13 mouse cellular contexts compared by ENCODE assay signal in genomic region chr5:101937362-101937761, GRCm38 (mm10).
DNase-seq lines count a peak whose midpoint lies in the region; ATAC-seq and TF ChIP-seq lines count a peak whose summit lies in the region.
"Had no signal": no experiment of that assay in that cellular context is flagged by ENCODE, and none has a peak within 500 bp of the region (broad histone marks: within the 10 kb centered on the region; RNA-seq: fewer than 3 reads in every experiment).

No protein-coding gene starts in this region.

- peaks cover 1% of the 10 kb centered on the region; the same call in 1 of the 2 replicates for H3K36me3 ChIP-seq in kidney, adult 2 months (ENCODE audit: control insufficient read depth, insufficient read depth, low read length)
- H3K36me3 ChIP-seq in kidney, embryonic 16.5 days (ENCODE audit: insufficient read depth, low read length), result peaks cover 56% of the 10 kb centered on the region
- peaks cover 24% of the 10 kb centered on the region; the same call in 1 of the 2 replicates for H3K36me3 ChIP-seq in stomach, embryonic 15.5 days

- peak; percentile 36 for DNase-seq in kidney, adult 2 months
- DNase-seq in brain, adult 2 months (ENCODE audit: low read depth, low spot score), result peak; percentile 61
- DNase-seq in lung, adult 18-20 months, result peak; percentile 43 to 73
- DNase-seq in layer of hippocampus, adult 9-10 months (ENCODE audit: low spot score), result no peak
- DNase-seq in cerebellum, adult 9-10 months, result no peak
- DNase-seq: adrenal gland, postnatal 10 days; embryo, embryonic 11 days; thymus, postnatal 25 days had no signal

- H3K9ac ChIP-seq in kidney, embryonic 16.5 days (replicated peaks; ENCODE audit: low read length), result no peak overlapping the region
- H3K9ac ChIP-seq in stomach, embryonic 15.5 days, result no peak overlapping the region
- H3K9ac ChIP-seq: heart, embryonic 15.5 days; limb, embryonic 15.5 days had no signal

- H3K4me2 ChIP-seq in kidney, embryonic 16.5 days (replicated peaks; ENCODE audit: low read depth, low read length), result no peak overlapping the region
- no peak overlapping the region for H3K4me2 ChIP-seq in stomach, embryonic 15.5 days
- H3K4me2 ChIP-seq: heart, embryonic 15.5 days; limb, embryonic 15.5 days had no signal

- H3K9me3 ChIP-seq in kidney, embryonic 16.5 days (ENCODE audit: low read length), result no peaks in the 10 kb centered on the region
- H3K9me3 ChIP-seq in stomach, embryonic 15.5 days, result no peaks in the 10 kb centered on the region
- H3K9me3 ChIP-seq: heart, embryonic 15.5 days; limb, embryonic 15.5 days had no signal

- no peak for TF ChIP-seq POLR2A in kidney, adult 2 months (IDR thresholded peaks at IDR 0.05; ENCODE audit: low read depth, low read length)

- TF ChIP-seq CTCF in kidney, adult 2 months (conservative IDR thresholded peaks at IDR 0.05; ENCODE audit: insufficient read depth, insufficient read length, low read depth, low read length), result no peak

- no peaks in the 10 kb centered on the region for H3K4me1 ChIP-seq in kidney, adult 2 months (ENCODE audit: control insufficient read depth, insufficient read depth, low read length)
- H3K4me1 ChIP-seq in kidney, embryonic 16.5 days (ENCODE audit: insufficient read depth, low read length), result peaks cover 16% of the 10 kb centered on the region
- H3K4me1 ChIP-seq in stomach, embryonic 15.5 days, result 0 out of 2 replicates have a peak, but pooled peaks cover 14% of the 10 kb centered on the region
- H3K4me1 ChIP-seq: limb, embryonic 15.5 days had no signal

- no peak for ATAC-seq in kidney, embryonic 16.5 days (ENCODE audit: low FRiP score, low TSS enrichment)
- peak; percentile 88 for ATAC-seq in stomach, embryonic 15.5 days (ENCODE audit: insufficient read depth, low FRiP score, low read depth)
- ATAC-seq: Patski had no signal

- no peak overlapping the region for H3K27ac ChIP-seq in kidney, adult 2 months (ENCODE audit: insufficient read depth, low read depth, low read length)
- no peak overlapping the region for H3K27ac ChIP-seq in kidney, embryonic 16.5 days (ENCODE audit: low read length)
- H3K27ac ChIP-seq in stomach, embryonic 15.5 days, result 0 out of 2 replicates have a peak overlapping the region, but pooled peaks have one; percentile 1
- H3K27ac ChIP-seq: heart, embryonic 15.5 days; limb, embryonic 15.5 days had no signal

- WGBS in kidney, adult 2 months, result 56% methylated on average over 21 of the region's 21 CpGs
- 68% methylated on average over 21 of the region's 21 CpGs for WGBS in kidney, embryonic 16.5 days
- WGBS in stomach, embryonic 15.5 days, result 59% methylated on average over 21 of the region's 21 CpGs

- no peaks in the 10 kb centered on the region for H3K27me3 ChIP-seq in kidney, adult 2 months (replicated peaks; ENCODE audit: control insufficient read depth, insufficient read depth, low read length)
- no peaks in the 10 kb centered on the region for H3K27me3 ChIP-seq in kidney, embryonic 16.5 days (ENCODE audit: insufficient read depth, low read length)
- no peaks in the 10 kb centered on the region for H3K27me3 ChIP-seq in stomach, embryonic 15.5 days (replicated peaks)
- H3K27me3 ChIP-seq: heart, embryonic 15.5 days; limb, embryonic 15.5 days; Patski had no signal

- H3K4me3 ChIP-seq in kidney, adult 2 months (ENCODE audit: insufficient read depth, low read depth, low read length), result no peak overlapping the region
- H3K4me3 ChIP-seq in kidney, embryonic 16.5 days (ENCODE audit: low read length), result no peak overlapping the region
- no peak overlapping the region for H3K4me3 ChIP-seq in stomach, embryonic 15.5 days (replicated peaks)
- H3K4me3 ChIP-seq: heart, embryonic 15.5 days; limb, embryonic 15.5 days had no signal

Comparison
In these comparisons a context has a peak if more than half of its experiments do, and no peak if none do; other contexts are left out.
1. DNase-seq: peak in kidney, adult 2 months (single experiment), brain, adult 2 months (single experiment) and lung, adult 18-20 months (2 of 2); none in layer of hippocampus, adult 9-10 months (single experiment) and cerebellum, adult 9-10 months (single experiment).